Mouse (Mus musculus) limb, embryonic 12.5 days (tissue): ENCODE results near the gene Cd93. TPM values are rescaled to one million over a fixed set of nuclear protein-coding genes. Genes with fewer than 3 reads are reported as not detected.
A peak's percentile ranks its signal among the peaks of the same experiment; 100 is the strongest.

Experiments used
- ATAC-seq: fragments of 200-750 bp; cut with Nextera tagmentation; 2 replicates; pipeline ENCODE4 v1.8.0; 2017; ENCODE audit warnings: low read depth, moderate TSS enrichment; ENCODE audit not compliant: insufficient number of reproducible peaks, insufficient read depth, low FRiP score, low TSS enrichment
- H3K27ac ChIP-seq: fragments of 300-500 bp; sonication (generic); 2 replicates; pipeline ENCODE4 v1.5.1; 2016; ENCODE audit warnings: mild to moderate bottlenecking, moderate library complexity
- H3K27me3 ChIP-seq: fragments of 300-500 bp; sonication (generic); 2 replicates; pipeline ENCODE4 v1.6.1; 2016; ENCODE audit warnings: mild to moderate bottlenecking, moderate library complexity
- H3K36me3 ChIP-seq: fragments of 300-500 bp; sonication (generic); 2 replicates; pipeline ENCODE4 v1.6.1; 2016; ENCODE audit warnings: mild to moderate bottlenecking, moderate library complexity
- H3K4me1 ChIP-seq: fragments of 300-500 bp; sonication (generic); replicated peaks from 2 replicates; pipeline ENCODE4 v1.6.1; 2016
- H3K4me2 ChIP-seq: fragments of 300-500 bp; sonication (generic); 2 replicates; pipeline ENCODE4 v1.6.1; 2016; ENCODE audit warnings: mild to moderate bottlenecking, moderate library complexity
- H3K4me3 ChIP-seq: fragments of 300-500 bp; sonication (generic); replicated peaks from 2 replicates; pipeline ENCODE4 v1.5.1; 2016; ENCODE audit warnings: mild to moderate bottlenecking
- H3K9ac ChIP-seq: fragments of 300-500 bp; sonication (generic); replicated peaks from 2 replicates; pipeline ENCODE4 v1.6.1; 2016; ENCODE audit warnings: mild to moderate bottlenecking, moderate library complexity
- H3K9me3 ChIP-seq: fragments of 300-500 bp; sonication (generic); 2 replicates; pipeline ENCODE4 v1.6.1; 2016; ENCODE audit warnings: mild to moderate bottlenecking, moderate library complexity
- WGBS: fragments of 180-500 bp; shearing (Covaris S2); methylation state at CpG from one replicate; pipeline ENCODE4 v1.1.7; 2016; 5-methylcytosine and 5-hydroxymethylcytosine counted together
- polyA plus RNA-seq: library from polyadenylated mRNA; unstranded; fragments of >200 nt; fragmentation: Nextera tagmentation; extraction: Ambion mirVana; gene quantifications from 2 replicates; pipeline ENCODE4 v1.2.1, GENCODE M21; 2016

The Cd93 gene
- polyA plus RNA-seq, 1 experiment from 2014 or later, result 5.6 TPM

- WGBS, result 78% methylated on average over 3 of the region's 3 CpGs
- H3K27ac ChIP-seq, result no peak overlapping the region
- H3K4me2 ChIP-seq, result no peak overlapping the region
- no peaks in the 10 kb centered on the region for H3K4me1 ChIP-seq
- no peaks in the 10 kb centered on the region for H3K27me3 ChIP-seq
- H3K4me3 ChIP-seq, result no peak overlapping the region
- H3K9ac ChIP-seq, result no peak overlapping the region
- ATAC-seq, result no peak
- no peaks in the 10 kb centered on the region for H3K9me3 ChIP-seq
- H3K36me3 ChIP-seq, result no peaks in the 10 kb centered on the region
Measured at GRCm38 (mm10) chr2:148419151-148419550, 24.2 kb downstream of the Cd93 start.

- H3K4me1 ChIP-seq, result peaks cover 27% of the 10 kb centered on the region
- 97% methylated on average over 1 of the region's 1 CpGs for WGBS
- no peak for ATAC-seq
- H3K27ac ChIP-seq, result no peak overlapping the region
- no peaks in the 10 kb centered on the region for H3K36me3 ChIP-seq
- no peaks in the 10 kb centered on the region for H3K9me3 ChIP-seq
- no peak overlapping the region for H3K9ac ChIP-seq
- H3K4me2 ChIP-seq, result no peak overlapping the region
- peaks cover 44% of the 10 kb centered on the region for H3K27me3 ChIP-seq
- no peak overlapping the region for H3K4me3 ChIP-seq
Measured at GRCm38 (mm10) chr2:148409821-148410220, 33.5 kb downstream of the Cd93 start.

- ATAC-seq, result peak; percentile 81
- Histone ChIP-seq H3K9ac (no peak overlapping the region), H3K9me3 (no peaks in the 10 kb centered on the region), H3K4me2 (no peak overlapping the region), H3K4me3 (no peak overlapping the region), H3K27me3 (peaks cover 47% of the 10 kb centered on the region), H3K36me3 (no peaks in the 10 kb centered on the region), H3K27ac (no peak overlapping the region), H3K4me1 (peaks cover 27% of the 10 kb centered on the region)
- WGBS, result 28% methylated on average over 9 of the region's 9 CpGs
Measured at GRCm38 (mm10) chr2:148409141-148409540, 34.2 kb downstream of the Cd93 start.

- ATAC-seq, result no peak
- WGBS, result 26% methylated on average over 6 of the region's 6 CpGs
Measured at GRCm38 (mm10) chr2:148408761-148409120, 34.6 kb downstream of the Cd93 start.

GRCm38 (mm10) chr2:148407870-148408760 lies 35.2 kb downstream of the Cd93 start, which contains the start of gene Thbd:
Gene Thbd, minus strand, starts transcription at chr2:148408188.
- Histone ChIP-seq H3K4me1 (peaks cover 27% of the 10 kb centered on the region), H3K9me3 (no peaks in the 10 kb centered on the region), H3K4me2 (peak within 1 kb of the TSS; percentile 72), H3K9ac (peak within 1 kb of the TSS; percentile 45; the same call in 1 of the 2 replicates), H3K36me3 (no peaks in the 10 kb centered on the region), H3K4me3 (peak within 1 kb of the TSS; percentile 41), H3K27me3 (peaks cover 50% of the 10 kb centered on the region), H3K27ac (no peak within 1 kb of the TSS)
- ATAC-seq, result peak; percentile 69
- 2% methylated on average over 35 of the region's 35 CpGs for WGBS

More at GRCm38 (mm10) chr2:148408761-148409120, 34.6 kb downstream of the Cd93 start:
- Histone ChIP-seq H3K9me3 (no peaks in the 10 kb centered on the region), H3K4me1 (peaks cover 27% of the 10 kb centered on the region), H3K9ac (0 out of 2 replicates have a peak overlapping the region, but pooled peaks have one; percentile 45), H3K4me2 (peak overlapping the region; percentile 72), H3K27me3 (peaks cover 50% of the 10 kb centered on the region), H3K27ac (no peak overlapping the region), H3K4me3 (no peak overlapping the region), H3K36me3 (no peaks in the 10 kb centered on the region)

- peak; percentile 17; the same call in 1 of the 2 replicates for ATAC-seq
- Histone ChIP-seq H3K27ac (no peak overlapping the region), H3K27me3 (peaks cover 50% of the 10 kb centered on the region), H3K9ac (peak overlapping the region; percentile 45; the same call in 1 of the 2 replicates), H3K36me3 (no peaks in the 10 kb centered on the region), H3K4me3 (peak overlapping the region; percentile 41), H3K4me2 (peak overlapping the region; percentile 72), H3K4me1 (peaks cover 27% of the 10 kb centered on the region), H3K9me3 (no peaks in the 10 kb centered on the region)
- 6% methylated on average over 55 of the region's 55 CpGs for WGBS
Measured at GRCm38 (mm10) chr2:148406971-148407869, 36.1 kb downstream of the Cd93 start.

GRCm38 (mm10) chr2:148406160-148406970 lies 37.0 kb downstream of the Cd93 start:
- Histone ChIP-seq H3K4me1 (peaks cover 27% of the 10 kb centered on the region), H3K4me3 (peak overlapping the region; percentile 41), H3K4me2 (peak overlapping the region; percentile 72), H3K27me3 (peaks cover 53% of the 10 kb centered on the region), H3K9me3 (no peaks in the 10 kb centered on the region), H3K36me3 (no peaks in the 10 kb centered on the region), H3K9ac (no peak overlapping the region), H3K27ac (no peak overlapping the region)
- WGBS, result 13% methylated on average over 34 of the region's 34 CpGs
- no peak for ATAC-seq

- Histone ChIP-seq H3K27me3 (peaks cover 53% of the 10 kb centered on the region), H3K4me1 (peaks cover 27% of the 10 kb centered on the region), H3K9ac (no peak overlapping the region), H3K4me3 (no peak overlapping the region), H3K36me3 (no peaks in the 10 kb centered on the region), H3K4me2 (no peak overlapping the region), H3K9me3 (no peaks in the 10 kb centered on the region), H3K27ac (no peak overlapping the region)
- 80% methylated on average over 5 of the region's 5 CpGs for WGBS
- ATAC-seq, result no peak
Measured at GRCm38 (mm10) chr2:148404906-148405305, 38.5 kb downstream of the Cd93 start.

- Histone ChIP-seq H3K36me3 (no peaks in the 10 kb centered on the region), H3K27ac (no peak overlapping the region), H3K4me3 (no peak overlapping the region), H3K4me1 (peaks cover 18% of the 10 kb centered on the region), H3K9me3 (no peaks in the 10 kb centered on the region), H3K4me2 (no peak overlapping the region), H3K9ac (no peak overlapping the region), H3K27me3 (peaks cover 40% of the 10 kb centered on the region)
- ATAC-seq, result no peak
- WGBS, result 83% methylated on average over 1 of the region's 1 CpGs
Measured at GRCm38 (mm10) chr2:148402227-148402626, 41.1 kb downstream of the Cd93 start.

- no peak overlapping the region for H3K4me3 ChIP-seq
- no peak overlapping the region for H3K27ac ChIP-seq
- WGBS, result 90% methylated on average over 5 of the region's 5 CpGs
- H3K36me3 ChIP-seq, result no peaks in the 10 kb centered on the region
- H3K9ac ChIP-seq, result no peak overlapping the region
- H3K4me2 ChIP-seq, result no peak overlapping the region
- no peaks in the 10 kb centered on the region for H3K9me3 ChIP-seq
- H3K4me1 ChIP-seq, result peaks cover 20% of the 10 kb centered on the region
- peaks cover 43% of the 10 kb centered on the region for H3K27me3 ChIP-seq
- ATAC-seq, result no peak
Measured at GRCm38 (mm10) chr2:148398901-148399685, 44.3 kb downstream of the Cd93 start.
